Mouse (Mus musculus) heart, adult 2 months (tissue): ENCODE measurements around the gene Fastkd5.
A peak's percentile ranks its signal among the peaks of the same experiment; 100 is the strongest.

Experiments
- CTCF ChIP-seq: fragments of 200-600 bp; IDR thresholded peaks from 2 replicates; pipeline ENCODE4 v1.8.1; 2022; ENCODE audit warnings: antibody characterized with exemption, mild to moderate bottlenecking, moderate library complexity
- EP300 ChIP-seq: fragments of 200-500 bp; IDR thresholded peaks from 2 replicates; pipeline ENCODE4 v1.6.1; 2011; ENCODE audit warnings: low read depth, low read length, control low read depth; ENCODE audit not compliant: insufficient read depth
- POLR2A ChIP-seq: fragments of 200-500 bp; IDR thresholded peaks from 2 replicates; pipeline ENCODE4 v1.6.1; 2011; ENCODE audit warnings: mild to moderate bottlenecking, low read depth, low read length, control low read depth; ENCODE audit not compliant: insufficient read depth

GRCm38 (mm10) chr2:130574960-130575359 is 54.9 kb downstream of the Fastkd5 start:
- TF ChIP-seq CTCF, result 0 out of 2 replicates have a peak, but pooled peaks have one; percentile 4
- TF ChIP-seq EP300, result no peak
- TF ChIP-seq POLR2A, result no peak
